Mouse (Mus musculus) brain, adult 2 months (tissue): ENCODE results near the gene Snx10.
"Not testable (repeated sequence)": the region's sequence is repeated elsewhere in the genome, so short reads cannot be mapped to it uniquely, and the experiment has no call there.

Experiments
- DNase-seq: peaks from one replicate; pipeline ENCODE4 v3.0.0; 2011; ENCODE audit warnings: low read depth, low spot score

Snx10 gene

DNA sequence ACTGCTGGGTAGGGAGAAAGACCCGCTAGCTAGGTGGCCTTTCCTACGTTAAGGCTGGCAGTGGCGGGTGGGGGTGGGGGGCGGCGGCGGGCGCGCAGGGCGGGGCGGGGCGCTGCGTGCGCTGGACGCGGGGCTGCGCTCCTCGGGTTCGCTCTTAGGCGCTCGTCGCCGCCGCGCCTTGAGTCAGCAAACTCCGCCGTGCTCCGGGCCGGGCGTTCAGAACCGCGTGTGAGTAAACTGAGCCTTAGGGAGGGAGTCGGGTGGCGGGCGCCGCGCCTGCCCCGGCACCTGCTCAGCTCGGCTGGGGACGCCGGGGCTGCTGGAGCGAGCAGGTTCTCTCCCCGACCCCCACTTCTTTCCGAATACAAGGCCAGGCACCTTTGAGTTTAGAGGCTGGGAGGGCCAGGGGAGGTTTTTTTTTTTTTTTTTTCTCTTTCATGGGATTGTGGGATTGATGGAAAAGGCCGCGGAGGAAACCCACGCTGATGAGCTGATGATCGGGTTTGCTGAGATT lies at the start of gene Snx10:
Snx10 (plus strand) TSS at position 95 of the 514 bp plus-strand sequence.
- peak; percentile 83 for DNase-seq

DNA sequence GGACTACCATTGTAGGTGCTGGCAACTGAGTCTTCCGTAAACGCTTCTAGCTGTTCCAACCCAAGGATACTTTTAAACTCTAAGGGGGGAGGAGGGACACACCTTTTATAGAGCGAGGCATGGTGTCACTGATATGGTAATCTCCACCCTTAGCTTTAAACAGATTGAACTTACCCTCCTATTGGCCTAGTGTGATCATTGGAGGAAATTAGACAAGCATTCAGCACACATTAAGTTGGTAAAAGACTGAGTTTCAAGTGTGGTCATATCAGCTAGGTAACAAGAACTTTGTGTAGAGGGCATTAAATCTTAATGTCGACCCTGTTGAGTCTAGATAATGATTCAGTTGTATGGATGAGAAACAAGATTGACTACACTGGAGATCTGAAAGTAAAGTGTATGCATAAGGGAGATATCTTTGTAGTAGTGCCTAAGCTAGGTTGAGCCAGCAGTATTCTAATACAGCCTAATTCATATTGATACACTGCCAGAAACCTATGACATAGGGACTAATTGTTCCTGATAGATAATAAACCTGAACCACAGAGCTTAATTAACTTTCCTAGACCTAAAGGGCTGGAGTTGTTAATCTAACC lies 44.5 kb upstream of the Snx10 start:
- DNase-seq, result no peak

DNA sequence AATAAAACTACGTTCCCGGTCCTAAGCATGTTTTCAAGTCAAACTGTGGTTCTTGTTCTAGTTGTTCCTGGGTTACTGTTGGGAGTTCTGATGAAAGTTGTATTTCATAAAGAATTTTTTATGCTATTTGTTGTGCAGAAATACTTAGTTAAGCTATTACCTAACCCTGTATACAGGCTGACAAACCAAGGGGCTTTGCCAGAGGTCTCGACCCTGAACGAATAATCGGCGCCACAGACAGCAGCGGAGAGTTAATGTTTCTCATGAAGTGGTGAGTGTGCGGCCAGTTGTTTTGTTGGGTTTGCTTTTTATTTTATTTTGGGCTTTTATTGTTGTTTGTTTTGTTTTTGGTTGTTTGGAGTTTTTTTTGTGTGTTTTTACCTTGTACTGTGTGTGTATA lies 42.2 kb upstream of the Snx10 start:
- no peak for DNase-seq

DNA sequence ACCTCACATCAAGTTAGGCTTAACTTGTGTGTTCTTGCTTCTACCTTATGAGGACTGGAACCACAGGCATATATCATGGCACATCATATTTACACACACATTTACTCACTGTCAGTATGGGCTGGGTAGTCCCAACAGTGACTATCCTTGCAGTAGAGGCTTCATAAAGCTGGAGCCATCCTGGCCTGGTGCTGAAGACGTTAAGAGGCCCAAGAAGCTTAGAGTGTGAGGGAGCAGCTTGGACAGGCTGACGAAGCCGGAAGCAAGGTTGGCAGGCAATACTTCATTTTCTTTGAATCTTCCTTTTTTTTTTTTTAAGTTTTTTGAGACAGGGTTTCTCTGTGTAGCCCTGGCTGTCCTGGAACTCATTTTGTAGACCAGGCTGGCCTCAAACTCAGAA lies 39.8 kb upstream of the Snx10 start:
- DNase-seq, result no peak

DNA sequence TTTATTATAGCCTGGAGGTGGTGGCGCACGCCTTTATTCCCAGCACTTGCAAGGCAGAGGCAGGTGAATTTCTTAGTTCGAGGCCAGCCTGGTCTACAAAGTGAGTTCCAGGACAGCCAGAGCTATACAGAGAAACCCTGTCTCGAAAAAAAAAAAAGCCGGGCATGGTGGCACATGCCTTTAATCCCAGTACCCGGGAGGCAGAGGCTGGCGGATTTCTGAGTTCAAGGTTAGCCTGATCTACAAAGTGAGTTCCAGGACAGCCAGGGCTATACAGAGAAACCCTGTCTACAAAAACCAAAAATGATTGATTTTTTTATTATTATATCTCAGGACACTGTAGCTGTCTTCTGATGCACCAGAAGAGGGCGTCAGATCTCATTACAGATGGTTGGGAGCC lies 39.1 kb upstream of the Snx10 start:
- not testable (repeated sequence) for DNase-seq

DNA sequence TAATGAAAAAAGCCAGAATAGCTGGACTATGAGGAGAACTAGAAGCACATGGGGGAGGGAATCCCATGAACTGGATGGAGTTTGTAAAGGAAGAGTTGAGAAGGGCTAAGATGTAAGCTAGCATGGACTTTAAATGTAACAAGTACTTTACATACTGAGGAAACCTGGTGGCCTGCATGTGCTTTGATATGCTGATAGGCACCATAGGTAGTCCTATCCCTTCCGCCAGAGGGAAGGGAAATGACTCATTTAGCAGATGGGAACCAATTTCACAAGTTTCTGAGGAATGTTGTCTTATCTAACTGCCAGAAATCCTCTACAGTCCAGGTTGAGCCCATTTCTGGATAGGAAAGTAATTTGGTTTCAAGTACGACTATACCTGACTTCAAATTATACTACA lies 38.1 kb upstream of the Snx10 start:
- DNase-seq, result peak; percentile 56

DNA sequence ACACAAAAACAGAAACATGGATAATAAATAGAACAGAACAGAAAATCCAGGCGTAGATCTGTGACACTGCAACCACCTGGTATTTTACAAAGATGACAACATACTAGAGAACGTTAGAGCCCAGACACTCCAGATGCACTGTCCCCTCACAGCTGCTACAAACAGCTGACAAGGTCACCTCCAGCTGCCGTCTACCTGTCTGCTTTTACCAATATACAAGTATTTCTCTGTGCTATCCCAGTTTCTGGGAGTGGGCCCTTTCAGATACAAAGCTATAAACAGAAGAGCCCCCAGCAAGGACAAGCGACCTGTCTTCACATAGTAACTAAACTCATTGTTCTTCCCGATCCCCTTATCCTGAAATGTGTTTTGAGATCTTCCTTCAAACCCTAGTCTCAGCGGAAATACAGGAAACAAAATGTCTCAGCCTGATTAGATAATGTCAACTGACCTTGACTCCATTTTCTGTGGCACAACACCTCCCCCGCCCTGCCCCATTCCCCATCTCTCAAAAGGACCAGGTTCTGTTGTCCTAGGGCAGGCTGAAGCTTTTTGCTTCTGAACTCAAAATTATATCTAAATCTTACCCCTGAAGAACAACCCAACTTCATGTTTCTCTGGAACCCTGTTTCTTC lies 37.5 kb upstream of the Snx10 start:
- DNase-seq, result no peak

DNA sequence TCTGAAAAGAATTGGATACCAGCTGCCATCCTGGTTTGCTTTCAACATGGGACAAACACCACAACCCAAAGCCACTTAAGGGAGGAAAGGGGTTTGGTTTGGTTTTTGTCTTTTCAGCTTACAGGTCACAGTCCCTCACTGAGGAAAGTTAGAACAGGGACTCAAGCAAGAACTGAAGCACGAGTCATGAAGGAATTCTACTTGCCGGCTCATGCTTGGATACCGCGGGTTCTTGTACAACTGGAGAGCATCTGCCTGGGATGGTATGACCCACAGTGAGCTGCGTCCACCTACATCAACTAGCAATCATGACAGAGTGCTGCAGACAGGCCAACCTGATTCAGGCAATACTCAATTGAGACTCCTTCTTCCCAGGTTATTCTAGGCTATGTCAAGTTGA lies 37.0 kb upstream of the Snx10 start:
- no peak for DNase-seq

DNA sequence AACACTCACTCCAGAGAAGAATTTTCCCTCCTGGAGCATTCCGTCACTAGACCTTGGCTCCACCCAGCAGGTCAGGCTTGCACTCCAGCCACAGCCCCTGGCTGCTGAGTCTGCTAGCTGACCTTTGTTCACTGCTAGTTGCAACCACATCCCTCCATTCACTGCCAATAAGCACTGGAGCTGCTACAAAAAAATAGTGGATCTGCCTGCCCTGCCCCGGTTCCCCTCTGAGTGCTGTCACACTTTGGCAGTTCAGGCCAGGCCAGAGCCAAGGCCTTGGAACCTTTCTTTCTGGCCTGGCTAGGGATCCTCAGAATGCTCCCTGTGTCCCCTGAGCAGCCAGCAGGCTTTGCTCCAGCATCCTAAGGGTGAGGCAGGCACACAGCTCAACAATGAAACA lies 33.9 kb upstream of the Snx10 start:
- DNase-seq, result peak; percentile 88

DNA sequence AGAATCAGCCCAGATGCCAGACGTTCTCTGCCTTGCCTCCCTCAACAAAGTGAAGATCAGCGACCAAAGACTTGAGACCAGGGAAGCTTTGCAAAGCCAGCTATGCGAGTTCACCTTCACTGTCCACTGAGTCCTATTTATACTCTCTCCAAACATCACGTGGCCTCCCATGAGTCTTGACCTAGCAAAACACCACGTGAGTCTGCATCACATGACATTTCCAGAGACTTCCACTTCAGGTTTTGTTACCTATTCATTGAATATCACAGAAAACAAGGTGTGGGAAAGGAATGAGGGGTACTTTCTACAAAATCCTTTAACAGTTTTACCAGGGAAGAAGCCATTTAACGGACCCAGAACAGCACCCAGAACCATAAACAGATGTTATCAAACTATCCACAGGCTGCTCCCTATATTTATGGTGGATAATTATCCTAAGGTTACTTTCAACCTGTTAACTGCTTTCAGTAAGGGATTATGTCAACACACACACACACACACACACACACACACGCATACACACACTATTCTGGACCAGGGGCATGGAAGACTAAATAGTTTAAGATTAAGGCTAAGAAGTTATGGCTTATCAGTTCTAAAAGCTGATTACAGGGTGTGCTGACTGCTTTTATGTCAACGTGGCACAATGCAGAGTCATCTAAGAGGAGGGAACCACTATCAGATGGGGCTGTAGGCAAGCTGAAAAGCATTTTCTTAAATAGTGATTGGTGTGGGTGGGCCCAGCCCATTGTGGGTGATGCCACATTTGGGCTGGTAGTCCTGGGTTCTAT lies 26.2 kb upstream of the Snx10 start:
- DNase-seq, result no peak

DNA sequence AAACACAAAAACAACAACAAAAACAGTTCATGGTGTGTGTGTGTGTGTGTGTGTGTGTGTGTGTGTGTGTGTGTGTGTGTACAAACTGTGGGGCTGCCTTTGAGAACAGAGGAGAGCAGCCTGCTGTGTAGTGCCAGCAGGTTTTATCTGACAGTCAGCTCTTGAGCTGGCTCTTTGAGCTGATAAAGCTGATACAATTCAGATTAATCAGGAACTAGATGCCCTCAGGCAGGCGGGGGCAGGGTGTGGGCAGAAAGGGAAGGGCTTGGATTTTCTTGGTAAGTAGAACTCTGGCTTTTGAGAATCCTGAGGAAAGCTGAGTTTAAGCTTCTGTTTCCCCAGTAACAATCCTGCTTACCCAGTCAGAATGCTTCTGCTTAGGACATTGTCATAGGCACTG lies 18.0 kb upstream of the Snx10 start:
- no peak for DNase-seq

DNA sequence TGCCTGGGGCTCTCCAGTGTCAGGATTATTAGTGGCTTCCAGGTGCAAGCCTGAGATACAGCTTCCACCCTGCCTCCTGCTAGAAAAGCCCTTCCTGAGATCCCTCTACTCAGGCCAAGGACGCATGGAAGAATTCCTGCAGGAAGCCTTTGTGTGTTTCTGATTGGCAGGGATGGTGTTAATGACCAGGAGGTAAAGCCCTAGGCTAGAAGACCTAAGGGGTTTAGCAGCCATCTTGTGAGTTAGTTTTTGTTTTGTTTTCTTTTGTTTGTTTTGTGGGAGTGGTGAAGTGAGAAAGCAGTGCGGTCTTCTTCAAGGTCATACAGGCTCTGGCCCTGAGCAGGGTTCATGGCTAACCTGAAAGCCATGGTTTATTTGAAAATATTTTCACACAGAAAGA lies 16.1 kb upstream of the Snx10 start:
- no peak for DNase-seq

DNA sequence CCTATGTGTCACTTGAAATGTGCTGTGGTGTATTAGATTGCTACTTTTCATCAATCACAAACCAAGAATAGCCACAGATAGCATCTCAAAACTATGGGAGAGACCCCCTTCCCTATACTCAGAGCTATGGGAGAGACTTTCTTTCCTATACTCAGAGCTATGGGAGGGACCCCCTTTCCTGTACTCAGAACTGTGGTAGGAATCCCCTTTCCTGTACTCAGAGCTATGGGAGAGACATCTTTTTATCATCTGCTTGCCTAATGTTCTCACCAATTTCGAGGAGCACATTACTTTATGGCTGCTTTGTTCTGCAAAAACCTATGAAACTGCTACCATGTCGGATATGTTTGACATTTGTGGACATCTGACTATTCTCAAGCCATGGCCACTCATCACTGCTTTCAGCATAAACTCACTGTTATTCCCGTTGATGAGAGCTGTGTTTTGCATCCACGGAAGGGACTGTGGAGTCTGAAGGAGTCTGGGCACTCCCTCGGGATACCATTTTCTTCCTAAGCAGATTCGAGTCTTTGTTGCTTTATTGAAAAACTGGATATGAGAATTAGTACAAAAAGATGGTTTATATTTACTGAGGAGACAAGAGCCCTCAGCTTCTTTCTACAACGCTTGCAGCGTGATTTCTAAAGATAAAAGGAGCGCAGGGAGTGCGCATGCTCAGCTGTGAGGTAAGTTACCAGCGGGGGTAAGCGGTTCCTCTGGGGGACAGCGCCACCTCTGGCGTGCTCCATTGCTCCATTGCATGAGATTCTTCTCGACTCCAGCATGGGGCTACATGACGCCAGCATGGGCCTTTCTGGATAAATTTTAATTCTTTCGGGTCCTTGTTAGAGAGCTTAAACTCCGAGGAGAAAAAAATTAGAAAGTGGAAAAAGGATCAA lies 14.7 kb upstream of the Snx10 start:
- DNase-seq, result peak; percentile 94

DNA sequence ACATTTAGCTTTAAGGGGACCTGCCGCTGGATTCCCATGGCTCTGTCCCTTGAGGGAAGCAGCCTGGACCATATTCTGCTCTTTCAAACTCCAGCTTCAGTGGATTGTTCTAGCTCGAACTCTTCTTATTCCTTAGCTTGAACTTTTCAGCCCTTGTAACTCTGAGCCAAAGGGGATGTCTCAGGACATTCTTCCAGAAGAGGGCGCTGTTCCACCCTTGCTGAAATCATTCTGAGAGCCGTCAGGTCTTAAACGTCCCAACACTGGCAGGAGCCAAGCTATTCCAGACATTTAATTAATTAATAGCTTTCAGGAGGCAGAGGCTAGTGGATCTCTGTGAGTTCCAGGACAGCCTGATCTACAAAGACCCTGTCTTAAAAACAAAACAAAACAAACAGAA lies 13.6 kb upstream of the Snx10 start:
- DNase-seq, result peak; percentile 53

DNA sequence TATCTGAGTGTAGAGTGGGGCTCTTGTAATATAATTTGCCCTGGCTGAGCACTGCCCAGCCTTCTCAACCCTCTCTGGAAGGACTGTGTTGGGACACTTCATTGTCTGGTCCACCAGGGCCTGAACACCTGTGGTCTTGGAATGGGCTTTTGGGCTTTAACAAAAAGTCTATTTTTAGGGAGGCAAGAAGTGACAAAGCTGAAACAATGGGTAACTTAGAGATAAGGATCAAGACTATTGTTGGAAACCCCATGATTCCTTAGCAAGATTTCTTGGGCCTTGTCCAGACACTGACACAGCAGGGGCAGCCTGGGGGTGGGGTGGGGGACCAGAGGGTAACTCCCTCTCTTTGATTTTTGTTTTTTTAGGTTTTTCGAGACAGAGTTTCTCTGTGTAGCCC lies 12.8 kb upstream of the Snx10 start:
- no peak for DNase-seq

DNA sequence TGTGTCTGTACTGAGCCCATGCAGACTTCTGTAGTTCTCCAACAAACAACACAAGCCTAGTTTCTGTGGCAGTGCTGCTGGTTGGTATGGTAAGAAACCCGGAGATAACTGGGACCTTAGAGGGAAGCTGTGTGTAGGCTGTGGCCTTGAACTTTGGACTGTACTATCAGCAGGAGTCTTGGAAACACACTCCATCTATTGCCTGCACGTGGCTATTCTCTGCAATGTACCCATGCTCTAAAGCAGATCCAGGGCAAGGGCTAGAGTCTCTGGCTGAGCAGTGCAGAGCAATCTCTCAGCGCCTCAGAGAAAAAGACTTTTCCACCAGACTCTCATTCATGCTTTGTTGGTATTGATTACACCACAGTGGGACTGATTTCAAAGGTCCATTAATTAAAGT lies 10.0 kb upstream of the Snx10 start:
- DNase-seq, result no peak

DNA sequence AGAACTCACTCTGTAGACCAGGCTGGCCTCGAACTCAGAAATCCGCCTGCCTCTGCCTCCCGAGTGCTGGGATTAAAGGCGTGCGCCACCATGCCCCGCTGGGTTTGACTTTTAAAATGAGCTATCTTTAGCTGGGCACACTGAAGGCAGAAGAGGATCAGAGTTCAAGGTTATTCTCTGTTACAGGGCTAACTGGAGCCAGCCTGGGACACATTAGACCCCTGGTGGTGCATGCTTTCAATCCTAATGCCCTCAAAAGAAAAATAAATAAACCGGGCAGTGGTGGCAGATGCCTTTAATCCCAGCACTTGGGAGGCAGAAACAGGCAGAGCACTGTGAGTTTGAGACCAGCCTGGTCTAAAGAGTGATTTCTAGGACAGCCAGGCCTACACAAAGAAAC lies 8.8 kb upstream of the Snx10 start:
- no peak for DNase-seq

DNA sequence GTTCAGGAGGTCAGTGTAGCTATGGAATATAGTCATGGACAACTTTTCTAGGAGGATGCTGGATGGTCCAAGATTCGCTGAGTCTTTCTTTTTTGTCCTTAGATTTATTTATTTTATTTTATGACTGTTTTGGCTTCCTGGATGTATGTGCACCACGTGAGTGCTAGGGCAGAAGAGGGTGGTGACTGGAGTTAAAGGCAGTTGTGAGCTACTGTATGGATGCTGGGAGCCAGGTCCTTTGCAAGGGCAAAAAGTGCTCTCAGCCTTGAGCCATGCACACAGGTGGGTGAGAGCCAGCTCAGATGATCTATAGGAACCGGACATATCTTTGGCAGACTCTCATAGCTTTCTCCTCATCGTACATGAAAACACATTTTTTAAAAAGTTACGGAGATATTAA lies 391 bp upstream of the Snx10 start:
- peak; percentile 15 for DNase-seq

DNA sequence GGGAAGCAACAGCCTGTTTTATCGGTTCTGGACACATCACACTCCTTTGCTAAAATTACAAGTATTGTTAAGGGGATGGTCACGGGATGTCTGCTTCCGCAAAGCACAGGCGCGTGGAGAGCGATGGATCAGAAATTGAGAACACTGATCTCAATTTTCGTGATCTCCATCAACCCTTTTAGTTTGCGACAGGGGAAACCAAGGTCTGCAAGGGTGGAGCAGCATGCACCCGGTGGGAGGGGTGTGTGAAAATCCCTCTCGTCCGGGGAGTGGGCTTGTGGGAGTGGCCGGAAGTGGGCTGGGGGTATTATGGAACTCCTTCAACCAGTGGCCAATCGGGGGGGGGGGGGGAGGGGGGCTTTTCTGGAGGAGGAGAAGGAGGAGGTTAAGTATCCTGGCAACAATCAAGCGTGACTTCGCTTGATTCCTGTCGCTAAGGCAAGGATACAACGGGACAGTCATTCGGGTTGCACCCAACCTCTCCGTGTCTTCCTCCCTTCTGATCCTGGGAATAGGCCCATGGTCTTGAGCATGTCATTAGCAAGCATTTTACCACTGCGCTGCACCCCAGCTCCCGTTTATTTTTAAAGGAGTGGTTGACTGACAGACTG lies 725 bp downstream of the Snx10 start:
- DNase-seq, result peak; percentile 67

DNA sequence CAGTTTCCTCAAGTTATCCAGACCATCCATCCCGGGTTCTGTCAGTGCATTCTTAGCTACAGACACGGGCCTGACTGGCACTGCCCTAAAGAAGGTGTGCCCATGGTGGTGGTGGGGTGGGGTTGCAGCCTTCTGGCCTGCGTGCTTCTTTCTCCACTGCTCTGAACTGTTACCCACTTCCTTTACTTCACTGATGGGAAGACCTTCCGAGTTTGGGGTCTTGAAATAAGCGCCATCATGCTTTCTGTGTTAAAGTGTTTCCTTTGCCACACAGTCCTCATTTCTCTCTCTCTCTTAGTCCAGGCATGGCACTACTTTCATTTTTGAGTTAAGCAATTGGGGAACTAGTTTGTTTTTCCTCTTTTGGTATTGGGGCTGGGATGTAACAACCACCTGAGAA lies 1.3 kb downstream of the Snx10 start:
- no peak for DNase-seq

DNA sequence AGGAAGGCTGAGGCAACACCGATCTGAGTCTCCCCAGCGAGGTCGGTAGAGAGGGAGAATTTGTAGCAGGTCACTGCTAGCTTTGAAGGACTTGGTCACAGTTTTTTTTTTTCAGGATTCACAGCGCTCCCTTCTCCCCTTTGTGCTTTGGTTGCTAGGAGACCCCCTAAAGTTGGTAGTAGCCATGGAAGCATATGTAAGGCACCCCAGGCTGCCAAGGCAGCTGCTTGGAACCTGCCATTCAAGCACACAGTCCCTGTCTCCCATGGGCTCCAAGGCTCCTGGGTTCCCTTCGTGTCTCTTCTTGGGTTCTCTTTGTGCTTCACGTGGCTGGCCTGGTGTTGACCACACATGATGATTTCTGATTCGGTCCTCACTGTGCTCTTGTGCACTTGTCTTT lies 5.8 kb downstream of the Snx10 start:
- no peak for DNase-seq
